Mouse (Mus musculus) frontal cortex, postnatal 10 days (tissue): ENCODE measurements around the gene Gm42715.
A peak's percentile ranks its signal among the peaks of the same experiment; 100 is the strongest.

ENCODE experiments used
- DNase-seq, 2 experiments: peaks; one replicate each; pipeline ENCODE4 v3.0.0; 2022; ENCODE audit warnings: low spot score in 2 of 2, mixed read lengths in 1 of 2

Gene Gm42715

GRCm38 (mm10) chr7:127585031-127585430 is 65.6 kb downstream of the Gm42715 start:
- DNase-seq, result no peak

- DNase-seq, result no peak
These were observed 66.8 kb downstream of the Gm42715 start for GRCm38 (mm10) chr7:127586149-127586548.

GRCm38 (mm10) chr7:127587196-127587595 is 67.8 kb downstream of the Gm42715 start:
- no peak for DNase-seq

GRCm38 (mm10) chr7:127588011-127588871 is 68.9 kb downstream of the Gm42715 start, which contains the start of the genes Ccdc189 and Rnf40:
Gene Ccdc189, minus strand, starts transcription at chr7:127588595.
Gene Rnf40, plus strand, starts transcription at chr7:127588767.
- peak; percentile 93 to 97 for DNase-seq

- DNase-seq, result no peak
These were observed 69.5 kb downstream of the Gm42715 start for GRCm38 (mm10) chr7:127588901-127589300.

- no peak for DNase-seq
These were observed 70.3 kb downstream of the Gm42715 start for GRCm38 (mm10) chr7:127589637-127590036.

- DNase-seq, result no peak
These were observed 71.7 kb downstream of the Gm42715 start for GRCm38 (mm10) chr7:127591108-127591507.

GRCm38 (mm10) chr7:127592575-127592974 is 73.2 kb downstream of the Gm42715 start:
- DNase-seq, result no peak

- DNase-seq, result no peak
These were observed 77.4 kb downstream of the Gm42715 start for GRCm38 (mm10) chr7:127596747-127597146.

- no peak for DNase-seq
These were observed 81.2 kb downstream of the Gm42715 start for GRCm38 (mm10) chr7:127600612-127601011.

- no peak for DNase-seq
These were observed 82.4 kb downstream of the Gm42715 start for GRCm38 (mm10) chr7:127601735-127602134.

GRCm38 (mm10) chr7:127602903-127603302 is 83.5 kb downstream of the Gm42715 start:
- no peak for DNase-seq

- DNase-seq, result no peak
These were observed 84.9 kb downstream of the Gm42715 start for GRCm38 (mm10) chr7:127604256-127604655.

GRCm38 (mm10) chr7:127607150-127607549 is 87.8 kb downstream of the Gm42715 start:
- no peak for DNase-seq

- DNase-seq, result no peak
These were observed 91.6 kb downstream of the Gm42715 start for GRCm38 (mm10) chr7:127611011-127611410.

- DNase-seq, result no peak
These were observed 92.2 kb downstream of the Gm42715 start for GRCm38 (mm10) chr7:127611561-127611960.

GRCm38 (mm10) chr7:127613501-127613900 is 94.1 kb downstream of the Gm42715 start:
- DNase-seq, result peak in 1 of 2 experiments; percentile 7

GRCm38 (mm10) chr7:127614091-127614490 is 94.7 kb downstream of the Gm42715 start:
- DNase-seq, result peak in 1 of 2 experiments; percentile 2

- DNase-seq, result peak in 1 of 2 experiments; percentile 36
These were observed 95.1 kb downstream of the Gm42715 start for GRCm38 (mm10) chr7:127614511-127614890.

- peak; percentile 81 to 82 for DNase-seq
These were observed 95.8 kb downstream of the Gm42715 start, which contains the start of gene Zfp629 for GRCm38 (mm10) chr7:127614891-127615843. Gene Zfp629, minus strand, starts transcription at chr7:127615797.

- DNase-seq, result peak in 1 of 2 experiments; percentile 7
These were observed 97.0 kb downstream of the Gm42715 start for GRCm38 (mm10) chr7:127616336-127616735.
